Mouse (Mus musculus) MEL (cell line): Measurements from ENCODE around the gene Kpna3. TPM values are rescaled to one million over a fixed set of nuclear protein-coding genes. Genes with fewer than 3 reads are reported as not detected.

ENCODE experiments used
- DNase-seq: peaks from one replicate; pipeline ENCODE4 v3.0.0; 2011; ENCODE audit warnings: low read depth, low spot score
- H3K27ac ChIP-seq: 2 replicates; pipeline ENCODE4 v1.5.1; 2012; ENCODE audit warnings: low read depth, mild to moderate bottlenecking, control low read depth, low read length, moderate library complexity; ENCODE audit not compliant: control insufficient read depth
- H3K27me3 ChIP-seq, 2 experiments: fragments of 150-350 bp in 1 of 2; sonication (generic) in 1 of 2; 2 replicates each; pipeline ENCODE4 v1.6.1; 2012; ENCODE audit warnings: low read length in 2 of 2, mild to moderate bottlenecking in 2 of 2, improper control_type of control experiment in 1 of 2, moderate library complexity in 1 of 2; ENCODE audit not compliant: insufficient read depth in 2 of 2, control insufficient read depth in 1 of 2
- H3K36me3 ChIP-seq, 2 experiments: 2 replicates each; pipeline ENCODE4 v1.6.1; 2012 to 2014; ENCODE audit warnings: low read length in 2 of 2, improper control_type of control experiment in 1 of 2, inconsistent platforms in 1 of 2, mild to moderate bottlenecking in 1 of 2; ENCODE audit not compliant: insufficient read depth in 2 of 2, control insufficient read depth in 1 of 2
- H3K4me1 ChIP-seq, 2 experiments: fragments of 150-350 bp in 1 of 2; sonication (generic) in 1 of 2; 2 replicates each; pipeline ENCODE4 v1.6.1; 2012; ENCODE audit warnings: low read length in 2 of 2, improper control_type of control experiment in 1 of 2, mild to moderate bottlenecking in 1 of 2; ENCODE audit not compliant: insufficient read depth in 2 of 2, control insufficient read depth in 1 of 2
- H3K4me3 ChIP-seq, 2 experiments: fragments of 150-350 bp in 1 of 2; sonication (generic) in 1 of 2; 2 replicates each; pipeline ENCODE4 v1.5.1; 2012; ENCODE audit warnings: low read depth in 2 of 2, low read length in 2 of 2, mild to moderate bottlenecking in 2 of 2, moderate library complexity in 2 of 2, control low read depth in 1 of 2, improper control_type of control experiment in 1 of 2; ENCODE audit not compliant: control insufficient read depth in 1 of 2, insufficient read depth in 1 of 2
- H3K79me2 ChIP-seq: 2 replicates; pipeline ENCODE4 v1.6.1; 2012; ENCODE audit warnings: mild to moderate bottlenecking, low read length, moderate library complexity; ENCODE audit not compliant: control insufficient read depth, poor library complexity, insufficient read depth
- H3K9ac ChIP-seq: 2 replicates; pipeline ENCODE4 v1.6.1; 2012; ENCODE audit warnings: low read depth, mild to moderate bottlenecking, control low read depth, low read length, moderate library complexity; ENCODE audit not compliant: control insufficient read depth, poor library complexity, severe bottlenecking
- H3K9me3 ChIP-seq: fragments of 150-350 bp; sonication (generic); replicated peaks from 2 replicates; pipeline ENCODE4 v1.6.1; 2012; ENCODE audit warnings: mild to moderate bottlenecking, low read length, improper control_type of control experiment, moderate library complexity; ENCODE audit not compliant: insufficient read depth
- BHLHE40 ChIP-seq: IDR thresholded peaks from 2 replicates; pipeline ENCODE4 v1.6.1; 2012; ENCODE audit warnings: low read depth, mild to moderate bottlenecking, inconsistent platforms, low read length, improper control_type of control experiment, borderline replicate concordance
- CHD2 ChIP-seq: IDR thresholded peaks from 2 replicates; pipeline ENCODE4 v1.6.1; 2011; ENCODE audit warnings: low read length, improper control_type of control experiment
- E2F4 ChIP-seq: IDR thresholded peaks from 2 replicates; pipeline ENCODE4 v1.6.1; 2011; ENCODE audit warnings: low read depth, low read length, improper control_type of control experiment, borderline replicate concordance
- ETS1 ChIP-seq: IDR thresholded peaks from 2 replicates; pipeline ENCODE4 v1.6.1; 2012; ENCODE audit warnings: low read depth, mild to moderate bottlenecking, inconsistent platforms, low read length, improper control_type of control experiment, moderate library complexity
- GABPA ChIP-seq: IDR thresholded peaks from 2 replicates; pipeline ENCODE4 v1.6.1; 2012; ENCODE audit warnings: low read depth, mild to moderate bottlenecking, inconsistent platforms, low read length, improper control_type of control experiment, moderate library complexity
- JUND ChIP-seq: IDR thresholded peaks from 2 replicates; pipeline ENCODE4 v1.6.1; 2011; ENCODE audit warnings: low read depth, mild to moderate bottlenecking, improper control_type of control experiment, low read length
- MXI1 ChIP-seq: IDR thresholded peaks from 2 replicates; pipeline ENCODE4 v1.6.1; 2011; ENCODE audit warnings: mild to moderate bottlenecking, low read depth, low read length, improper control_type of control experiment
- MYC ChIP-seq: IDR thresholded peaks from 2 replicates; pipeline ENCODE4 v1.6.1; 2011; ENCODE audit warnings: low read depth, mild to moderate bottlenecking, low read length, improper control_type of control experiment, moderate library complexity
- NRF1 ChIP-seq: IDR thresholded peaks from 2 replicates; pipeline ENCODE4 v1.6.1; 2014; ENCODE audit warnings: low read depth, mild to moderate bottlenecking, inconsistent platforms, low read length, improper control_type of control experiment, moderate library complexity; ENCODE audit not compliant: poor library complexity, insufficient read depth, severe bottlenecking
- POLR2AphosphoS2 ChIP-seq: IDR thresholded peaks from 2 replicates; pipeline ENCODE4 v1.6.1; 2011; ENCODE audit warnings: low read length, improper control_type of control experiment
- RAD21 ChIP-seq: IDR thresholded peaks from 2 replicates; pipeline ENCODE4 v1.6.1; 2011; ENCODE audit warnings: mild to moderate bottlenecking, low read depth, low read length, improper control_type of control experiment
- RCOR1 ChIP-seq: IDR thresholded peaks from 2 replicates; pipeline ENCODE4 v1.6.1; 2012; ENCODE audit warnings: low read depth, mild to moderate bottlenecking, inconsistent platforms, low read length, improper control_type of control experiment
- SMC3 ChIP-seq: IDR thresholded peaks from 2 replicates; pipeline ENCODE4 v1.6.1; 2011; ENCODE audit warnings: low read depth, low read length, improper control_type of control experiment
- TAL1 ChIP-seq: IDR thresholded peaks from 2 replicates; pipeline ENCODE4 v1.6.1; 2012; ENCODE audit warnings: mild to moderate bottlenecking, inconsistent platforms, low read length, moderate library complexity, mixed read lengths
- TCF12 ChIP-seq: IDR thresholded peaks from 2 replicates; pipeline ENCODE4 v1.6.1; 2014; ENCODE audit warnings: low read depth, mild to moderate bottlenecking, inconsistent platforms, low read length, improper control_type of control experiment, moderate library complexity
- UBTF ChIP-seq: IDR thresholded peaks from 2 replicates; pipeline ENCODE4 v1.6.1; 2012; ENCODE audit warnings: low read depth, mild to moderate bottlenecking, inconsistent platforms, low read length, improper control_type of control experiment, moderate library complexity, borderline replicate concordance; ENCODE audit not compliant: insufficient read depth
- USF1 ChIP-seq: IDR thresholded peaks from 2 replicates; pipeline ENCODE4 v1.6.1; 2014; ENCODE audit warnings: low read depth, mild to moderate bottlenecking, inconsistent platforms, low read length, improper control_type of control experiment, moderate library complexity
- ZC3H11A ChIP-seq: IDR thresholded peaks from 2 replicates; pipeline ENCODE4 v1.6.1; 2012; ENCODE audit warnings: low read depth, mild to moderate bottlenecking, inconsistent platforms, low read length, improper control_type of control experiment
- ZKSCAN1 ChIP-seq: IDR thresholded peaks from 2 replicates; pipeline ENCODE4 v1.6.1; 2012; ENCODE audit warnings: low read depth, mild to moderate bottlenecking, inconsistent platforms, low read length, improper control_type of control experiment, moderate library complexity
- polyA plus RNA-seq, 2 experiments: library from polyadenylated mRNA; stranded (reverse) in 1 of 2; unstranded in 1 of 2; fragments of >175 nt in 1 of 2; fragments of >200 nt in 1 of 2; gene quantifications; 2 replicates each; pipeline versions ENCODE4 v1.2.1 to v1.2.4; 2012; ENCODE audit warnings: low replicate concordance in 2 of 2, low read depth in 1 of 2; ENCODE audit not compliant: insufficient read length in 2 of 2, insufficient read depth in 1 of 2, missing spikeins in 1 of 2
- total RNA-seq: library from RNA; depleted of rRNA; stranded (reverse); fragments of 300-350 nt; gene quantifications from 2 replicates; pipeline ENCODE4 v1.2.3, GENCODE M21; 2012

Gene Kpna3
- total and polyA plus RNA-seq, 3 experiments = 22.7 to 309 (median 51.3) TPM

DNA sequence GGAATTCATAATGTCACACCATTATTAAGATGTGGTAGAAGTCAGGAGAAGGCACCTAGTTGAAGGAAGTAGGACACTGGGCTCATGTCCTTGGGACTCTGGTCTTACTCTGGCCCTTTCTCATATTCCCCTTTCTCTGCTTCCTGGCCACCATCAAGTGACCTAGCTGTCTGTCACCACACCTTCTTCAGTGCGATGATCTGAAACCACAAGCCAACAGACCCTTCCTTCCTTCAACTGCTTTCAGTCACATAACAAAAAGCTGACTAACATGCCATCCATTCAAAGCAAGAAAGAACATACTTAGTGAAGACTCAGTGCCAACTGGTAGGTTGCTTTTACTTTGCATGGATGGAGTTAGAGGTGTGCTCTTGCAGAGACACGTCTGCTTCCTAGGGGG is 20.7 kb upstream of the Kpna3 start:
- Histone ChIP-seq H3K4me1 (no peaks in the 10 kb centered on the region), H3K79me2 (no peaks in the 10 kb centered on the region), H3K27ac (no peak overlapping the region), H3K4me3 (no peak overlapping the region), H3K27me3 (peaks cover 0 to 4% of the 10 kb centered on the region in 2 experiments; a peak in 2 of 4 replicates), H3K9me3 (no peaks in the 10 kb centered on the region), H3K9ac (no peak overlapping the region), H3K36me3 (no peaks in the 10 kb centered on the region)
- no peak for DNase-seq
- no peak for TF ChIP-seq ZC3H11A
- TF ChIP-seq MYC = no peak
- TF ChIP-seq RAD21 = no peak
- no peak for TF ChIP-seq E2F4

DNA sequence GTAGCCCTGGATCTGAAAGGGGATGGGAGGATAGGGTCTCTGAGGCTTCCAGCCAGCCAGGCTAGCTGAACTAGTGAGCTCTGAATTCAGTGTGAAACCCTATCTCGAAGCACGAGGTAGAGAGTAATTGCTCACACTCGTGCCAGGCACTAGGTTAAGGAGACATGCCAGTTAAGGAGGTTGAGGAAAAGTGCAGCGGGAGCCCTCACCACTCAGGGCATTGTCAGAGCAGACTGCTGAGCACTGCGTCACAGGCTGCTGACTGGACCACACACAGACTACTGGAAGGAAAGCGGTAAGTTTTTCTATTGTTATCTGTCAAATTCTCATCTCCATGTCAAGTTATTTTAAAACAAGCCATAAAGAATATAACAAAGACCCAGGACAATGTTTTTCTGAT is 17.8 kb upstream of the Kpna3 start:
- Histone ChIP-seq H3K4me1 (peaks cover 0 to 5% of the 10 kb centered on the region in 2 experiments; a peak in 2 of 4 replicates), H3K27ac (no peak overlapping the region), H3K9me3 (no peaks in the 10 kb centered on the region), H3K9ac (no peak overlapping the region), H3K36me3 (no peaks in the 10 kb centered on the region; a peak in 1 of 4 replicates), H3K4me3 (no peak overlapping the region), H3K79me2 (no peaks in the 10 kb centered on the region), H3K27me3 (peaks cover 0 to 4% of the 10 kb centered on the region in 2 experiments; a peak in 2 of 4 replicates)
- TF ChIP-seq POLR2AphosphoS2 (no peak), E2F4 (no peak), CHD2 (no peak), ZKSCAN1 (no peak), NRF1 (no peak), JUND (no peak), BHLHE40 (no peak), UBTF (no peak), MYC (no peak), GABPA (no peak), SMC3 (no peak), USF1 (no peak), MXI1 (no peak), RCOR1 (no peak), ZC3H11A (no peak), TAL1 (no peak), TCF12 (no peak), RAD21 (no peak), ETS1 (no peak)
- no peak for DNase-seq
